Mouse (Mus musculus) embryonic facial prominence, embryonic 11.5 days (tissue): ENCODE data around the gene Cdca3. TPM values are rescaled to one million over a fixed set of nuclear protein-coding genes. Genes with fewer than 3 reads are reported as not detected.
"Not testable (repeated sequence)": the region's sequence is repeated elsewhere in the genome, so short reads cannot be mapped to it uniquely, and the experiment has no call there.

Experiments
- ATAC-seq: fragments of 200-750 bp; cut with Nextera tagmentation; replicated peaks from 2 replicates; pipeline ENCODE4 v1.8.0; 2017; ENCODE audit warnings: low read depth; ENCODE audit not compliant: insufficient number of reproducible peaks, low FRiP score, low TSS enrichment
- DNase-seq: peaks from one replicate; pipeline ENCODE4 v3.0.0-alpha.2; 2015; ENCODE audit warnings: low spot score
- H3K27ac ChIP-seq: fragments of 300-500 bp; sonication (generic); replicated peaks from 2 replicates; pipeline ENCODE4 v1.5.1; 2014; ENCODE audit warnings: mild to moderate bottlenecking, low read depth, low read length, control low read depth
- H3K27me3 ChIP-seq: fragments of 300-500 bp; sonication (generic); 2 replicates; pipeline ENCODE4 v1.6.1; 2014; ENCODE audit warnings: mild to moderate bottlenecking, low read length, moderate library complexity, mixed read lengths; ENCODE audit not compliant: control insufficient read depth, insufficient read depth
- H3K36me3 ChIP-seq: fragments of 300-500 bp; sonication (generic); replicated peaks from 2 replicates; pipeline ENCODE4 v1.6.1; 2014; ENCODE audit warnings: low read depth, mild to moderate bottlenecking, low read length, moderate library complexity, mixed read lengths; ENCODE audit not compliant: control insufficient read depth, insufficient read depth
- H3K4me1 ChIP-seq: fragments of 300-500 bp; sonication (generic); 2 replicates; pipeline ENCODE4 v1.6.1; 2014; ENCODE audit warnings: low read length, mixed read lengths; ENCODE audit not compliant: control insufficient read depth, insufficient read depth
- H3K4me2 ChIP-seq: fragments of 300-500 bp; sonication (generic); 2 replicates; pipeline ENCODE4 v1.6.1; 2014; ENCODE audit warnings: low read depth, mild to moderate bottlenecking, control low read depth, low read length, moderate library complexity
- H3K4me3 ChIP-seq: fragments of 300-500 bp; sonication (generic); 2 replicates; pipeline ENCODE4 v1.5.1; 2014; ENCODE audit warnings: low read depth, low read length, control low read depth
- H3K9ac ChIP-seq: fragments of 300-500 bp; sonication (generic); replicated peaks from 2 replicates; pipeline ENCODE4 v1.6.1; 2014; ENCODE audit warnings: mild to moderate bottlenecking, control low read depth, low read length
- H3K9me3 ChIP-seq: fragments of 300-500 bp; sonication (generic); replicated peaks from 2 replicates; pipeline ENCODE4 v1.6.1; 2016; ENCODE audit warnings: mild to moderate bottlenecking, low read length, inconsistent platforms, mixed read lengths; ENCODE audit not compliant: control insufficient read depth
- WGBS: fragments of 180-500 bp; shearing (Covaris S2); extraction: QIAGEN DNeasy Blood & Tissue Kit; methylation state at CpG from one replicate; pipeline ENCODE4 v1.1.7; 2014; 5-methylcytosine and 5-hydroxymethylcytosine counted together
- polyA plus RNA-seq: library from polyadenylated mRNA; unstranded; fragments of >200 nt; fragmentation: Nextera tagmentation; extraction: Ambion mirVana; gene quantifications from 2 replicates; pipeline ENCODE4 v1.2.1, GENCODE M21; 2014

The Cdca3 gene
- polyA plus RNA-seq, 1 experiment from 2014 or later = 212 TPM

GRCm38 (mm10) chr6:124828101-124828592 lies 1.2 kb upstream of the Cdca3 start:
- peak; percentile 44 for DNase-seq
- Histone ChIP-seq H3K4me3 (peak overlapping the region; percentile 65), H3K27ac (no peak overlapping the region), H3K4me2 (peak overlapping the region; percentile 87), H3K36me3 (peaks cover 9% of the 10 kb centered on the region), H3K9me3 (no peaks in the 10 kb centered on the region), H3K4me1 (no peaks in the 10 kb centered on the region), H3K9ac (peak overlapping the region; percentile 73), H3K27me3 (no peaks in the 10 kb centered on the region)
- no peak for ATAC-seq
- WGBS = 26% methylated on average over 10 of the region's 10 CpGs

GRCm38 (mm10) chr6:124829799-124830700 lies 703 bp downstream of the Cdca3 start:
- peaks cover 3% of the 10 kb centered on the region; the same call in 1 of the 2 replicates for H3K36me3 ChIP-seq
- ATAC-seq (peak; percentile 87), DNase-seq (peak; percentile 98)
- H3K27me3 ChIP-seq = no peaks in the 10 kb centered on the region
- H3K4me1 ChIP-seq = no peaks in the 10 kb centered on the region
- peak overlapping the region; percentile 65 for H3K4me3 ChIP-seq
- peak overlapping the region; percentile 64 for H3K9ac ChIP-seq
- WGBS = under 1% methylated on average over 38 of the region's 38 CpGs
- H3K4me2 ChIP-seq = peak overlapping the region; percentile 64
- no peaks in the 10 kb centered on the region for H3K9me3 ChIP-seq
- peak overlapping the region; percentile 72 for H3K27ac ChIP-seq

GRCm38 (mm10) chr6:124831199-124831598 lies 1.9 kb downstream of the Cdca3 start:
- H3K4me2 ChIP-seq = peak overlapping the region; percentile 16
- peak overlapping the region; percentile 65; the same call in 1 of the 2 replicates for H3K4me3 ChIP-seq
- H3K9me3 ChIP-seq, DNase-seq, H3K4me1 ChIP-seq, H3K27ac ChIP-seq, H3K36me3 ChIP-seq, H3K9ac ChIP-seq, ATAC-seq, H3K27me3 ChIP-seq: not testable (repeated sequence)
- 90% methylated on average over 4 of the region's 4 CpGs for WGBS

- DNase-seq = no peak
- no peak for ATAC-seq
- H3K36me3 ChIP-seq = no peaks in the 10 kb centered on the region; the same call in 1 of the 2 replicates
- H3K4me1 ChIP-seq = no peaks in the 10 kb centered on the region
- no peaks in the 10 kb centered on the region for H3K9me3 ChIP-seq
- H3K4me3 ChIP-seq = no peak overlapping the region; the same call in 1 of the 2 replicates
- H3K9ac ChIP-seq = no peak overlapping the region
- H3K27me3 ChIP-seq = no peaks in the 10 kb centered on the region
- no peak overlapping the region for H3K27ac ChIP-seq
- WGBS = 89% methylated on average over 8 of the region's 8 CpGs
- no peak overlapping the region for H3K4me2 ChIP-seq
These were observed 2.3 kb downstream of the Cdca3 start for GRCm38 (mm10) chr6:124831649-124832048.

GRCm38 (mm10) chr6:124834512-124835081 lies 5.2 kb downstream of the Cdca3 start:
- Histone ChIP-seq H3K9ac (no peak overlapping the region), H3K4me3 (no peak overlapping the region), H3K27me3 (no peaks in the 10 kb centered on the region), H3K4me1 (no peaks in the 10 kb centered on the region), H3K36me3 (no peaks in the 10 kb centered on the region; the same call in 1 of the 2 replicates), H3K27ac (no peak overlapping the region), H3K4me2 (no peak overlapping the region), H3K9me3 (no peaks in the 10 kb centered on the region)
- 80% methylated on average over 6 of the region's 6 CpGs for WGBS
- DNase-seq (no peak), ATAC-seq (no peak)

GRCm38 (mm10) chr6:124835531-124835930 lies 6.2 kb downstream of the Cdca3 start:
- no peak overlapping the region for H3K4me2 ChIP-seq
- H3K27ac ChIP-seq = no peak overlapping the region
- H3K4me3 ChIP-seq = no peak overlapping the region
- no peak overlapping the region; the same call in 1 of the 2 replicates for H3K9ac ChIP-seq
- peaks cover 6% of the 10 kb centered on the region for H3K4me1 ChIP-seq
- 34% methylated on average over 10 of the region's 10 CpGs for WGBS
- ATAC-seq (no peak), DNase-seq (no peak)
- H3K36me3 ChIP-seq = no peaks in the 10 kb centered on the region; the same call in 1 of the 2 replicates
- H3K9me3 ChIP-seq = no peaks in the 10 kb centered on the region
- no peaks in the 10 kb centered on the region for H3K27me3 ChIP-seq

DNA sequence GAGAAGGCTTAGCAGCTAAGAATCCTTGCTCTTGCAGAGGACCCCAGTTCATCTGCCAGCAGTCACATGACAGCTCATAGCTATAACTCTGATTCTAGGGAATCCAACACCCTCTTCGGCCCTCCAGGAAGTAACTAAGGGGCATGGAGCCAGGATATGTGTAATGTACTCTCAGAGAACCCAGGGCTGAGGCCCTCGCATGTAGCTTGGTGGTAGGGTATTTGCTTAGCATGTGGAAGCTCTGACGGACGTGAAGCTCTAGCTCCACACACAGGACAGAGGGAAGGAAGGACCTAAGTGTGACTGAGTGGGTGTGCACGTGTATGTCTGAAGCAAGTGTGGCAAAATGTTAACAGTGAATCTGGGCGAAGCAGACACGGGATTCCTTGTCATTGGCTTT lies 7.1 kb downstream of the Cdca3 start:
- Histone ChIP-seq H3K4me3 (no peak overlapping the region), H3K9ac (no peak overlapping the region), H3K4me2 (no peak overlapping the region), H3K27ac (no peak overlapping the region), H3K27me3 (no peaks in the 10 kb centered on the region), H3K9me3 (no peaks in the 10 kb centered on the region), H3K36me3 (no peaks in the 10 kb centered on the region; the same call in 1 of the 2 replicates), H3K4me1 (peaks cover 6% of the 10 kb centered on the region)
- no peak for ATAC-seq
- WGBS = 82% methylated on average over 7 of the region's 7 CpGs
- no peak for DNase-seq
